Mouse (Mus musculus): ENCODE measurements around the gene Calu. TPM values are rescaled to one million over a fixed set of nuclear protein-coding genes. Genes with fewer than 3 reads are reported as not detected.
"Not testable (repeated sequence)": the region's sequence is repeated elsewhere in the genome, so short reads cannot be mapped to it uniquely, and the experiment has no call there.

Gene Calu
- polyA plus RNA-seq, 2 experiments from 2014 or later = 55.9 to 61.0 TPM

DNA sequence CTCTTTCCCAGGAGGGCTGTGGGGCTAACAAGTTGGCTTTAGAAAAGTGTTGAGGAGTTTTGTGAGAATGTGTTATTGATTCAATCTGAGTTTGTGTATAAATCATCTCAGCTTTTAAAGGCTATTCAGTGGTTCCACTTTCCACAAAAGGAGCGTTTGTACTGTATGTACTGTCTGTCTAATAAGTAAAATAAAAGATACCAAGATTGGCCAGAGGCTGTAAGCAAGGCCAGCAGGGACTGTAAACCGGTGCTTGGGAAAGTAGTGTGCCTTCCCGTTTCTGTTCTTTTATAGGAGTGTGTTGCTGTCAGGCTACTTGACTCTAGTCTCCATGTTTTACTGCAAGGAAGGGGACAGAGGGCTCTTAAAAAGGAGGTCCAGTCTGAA is 15.3 kb downstream of the Calu start:
- no peak for ATAC-seq

DNA sequence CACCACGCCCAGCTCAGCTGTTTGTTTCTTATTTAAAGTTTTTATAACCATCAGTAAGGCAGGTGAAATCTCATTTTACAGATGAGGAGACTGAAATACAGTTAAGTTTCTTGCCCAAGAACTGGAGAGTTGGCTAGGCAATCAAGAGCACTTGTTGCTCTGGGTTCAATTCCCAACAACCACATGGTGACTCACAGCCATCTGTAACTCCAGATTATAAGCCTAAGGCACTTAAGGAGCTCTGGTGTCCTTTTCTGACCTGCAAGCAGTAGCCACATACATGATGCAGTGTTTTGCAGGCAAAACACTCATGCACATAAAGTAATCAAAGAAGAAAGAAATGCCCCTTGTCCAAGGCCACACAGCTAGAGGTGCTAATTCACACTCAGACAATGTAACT is 17.4 kb downstream of the Calu start:
- no peak for ATAC-seq

DNA sequence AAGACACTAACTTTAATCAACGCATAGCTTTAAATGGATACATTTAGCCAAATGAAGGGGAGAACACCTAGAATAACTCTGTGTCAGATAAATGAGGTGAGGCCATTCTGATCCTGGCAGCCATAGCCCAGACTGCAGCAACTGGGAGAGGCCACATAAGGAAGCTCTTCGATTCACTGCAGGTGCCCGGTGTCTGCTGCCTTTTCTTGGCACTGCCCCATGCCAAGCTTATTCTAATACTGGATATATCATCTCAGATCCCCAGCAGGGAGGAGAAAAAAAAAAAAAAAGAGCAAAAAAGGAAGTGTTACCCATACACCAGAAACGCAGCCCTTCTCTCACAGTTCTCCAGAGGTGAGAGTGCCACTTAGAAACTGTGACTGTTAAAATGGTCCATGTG is 29.5 kb downstream of the Calu start:
- no peak for ATAC-seq

DNA sequence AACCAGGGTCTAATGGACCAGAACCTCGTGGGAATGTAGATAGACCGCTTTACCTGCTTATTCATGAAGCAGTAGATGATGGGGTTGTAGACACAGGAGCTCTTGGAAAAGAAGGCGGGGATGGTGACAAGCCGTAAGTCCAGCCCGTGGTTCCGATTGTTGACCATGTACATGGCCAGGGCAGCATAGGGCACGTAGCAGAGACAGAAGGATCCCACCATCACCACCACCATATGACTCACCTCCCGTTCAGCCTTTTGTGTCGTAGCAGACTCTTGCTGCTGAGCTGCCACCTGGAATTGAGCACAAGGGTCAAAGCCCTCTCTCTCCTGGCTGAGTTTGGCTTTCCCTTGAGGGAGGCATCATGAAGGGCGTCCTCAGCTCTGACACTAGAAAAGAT is 30.8 kb downstream of the Calu start:
- ATAC-seq = no peak

DNA sequence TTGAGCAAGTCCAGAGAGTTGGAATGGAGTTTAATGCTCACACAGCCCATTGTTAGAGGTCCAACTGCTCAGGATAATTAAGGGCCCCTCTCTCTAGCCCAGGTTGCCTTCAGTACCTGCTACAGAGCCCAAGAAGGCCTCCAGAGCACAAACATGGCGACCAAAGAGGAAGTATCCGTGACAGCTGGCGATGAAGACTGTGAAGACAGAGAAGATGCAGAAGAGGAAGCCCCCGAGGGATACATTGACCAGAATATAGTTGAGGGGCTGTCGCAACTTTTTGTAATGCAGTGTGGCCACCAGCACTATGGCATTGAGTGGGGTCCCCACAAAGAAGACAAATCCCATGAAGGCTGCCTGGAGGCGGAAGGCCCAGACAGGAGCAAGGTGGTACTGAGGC is 32.1 kb downstream of the Calu start:
- ATAC-seq = no peak

DNA sequence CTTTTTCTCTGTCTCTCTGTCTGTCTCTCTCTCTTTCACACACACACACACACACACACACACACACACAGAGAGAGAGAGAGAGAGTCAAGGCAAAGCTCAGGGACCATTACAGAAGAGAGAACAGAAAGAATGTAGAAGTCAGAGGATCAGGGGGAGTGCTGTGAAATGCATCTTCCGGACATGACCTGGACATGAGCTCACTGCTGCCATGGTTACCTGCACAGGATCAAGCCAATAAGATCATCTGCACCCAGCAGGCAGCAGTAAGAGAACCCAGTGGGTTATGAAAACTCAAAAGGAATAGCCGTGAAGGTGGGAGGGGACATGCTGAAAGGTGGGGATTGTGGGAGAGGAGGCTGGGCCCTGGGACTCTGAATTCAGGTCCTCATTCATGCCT is 34.6 kb downstream of the Calu start:
- ATAC-seq = no peak

DNA sequence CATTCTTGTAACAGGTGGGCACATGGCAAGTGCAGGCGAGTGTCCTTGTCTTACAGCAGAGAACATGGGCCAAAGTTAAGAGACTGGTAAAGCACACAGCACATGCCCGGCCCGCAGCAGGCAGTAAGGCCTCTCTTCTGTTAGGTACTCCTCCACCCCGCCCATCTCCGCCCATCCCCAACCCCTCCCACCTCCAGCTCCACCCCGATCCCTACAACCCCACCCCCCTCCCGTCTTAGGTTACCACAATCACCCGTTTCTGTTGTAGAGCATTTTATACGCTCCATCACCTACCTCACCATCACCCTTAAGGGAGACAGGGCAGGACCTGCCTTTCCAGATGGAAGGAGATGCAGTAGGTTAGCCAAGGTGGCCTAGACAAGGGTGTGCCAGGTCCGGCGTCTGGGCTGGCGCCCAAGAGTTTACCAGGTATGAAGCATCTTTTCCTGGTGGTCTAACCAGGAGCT is 40.2 kb downstream of the Calu start, which contains the start of gene Opn1sw:
Opn1sw (minus strand) TSS at position 417 of the 467 bp plus-strand sequence.
- ATAC-seq = no peak

DNA sequence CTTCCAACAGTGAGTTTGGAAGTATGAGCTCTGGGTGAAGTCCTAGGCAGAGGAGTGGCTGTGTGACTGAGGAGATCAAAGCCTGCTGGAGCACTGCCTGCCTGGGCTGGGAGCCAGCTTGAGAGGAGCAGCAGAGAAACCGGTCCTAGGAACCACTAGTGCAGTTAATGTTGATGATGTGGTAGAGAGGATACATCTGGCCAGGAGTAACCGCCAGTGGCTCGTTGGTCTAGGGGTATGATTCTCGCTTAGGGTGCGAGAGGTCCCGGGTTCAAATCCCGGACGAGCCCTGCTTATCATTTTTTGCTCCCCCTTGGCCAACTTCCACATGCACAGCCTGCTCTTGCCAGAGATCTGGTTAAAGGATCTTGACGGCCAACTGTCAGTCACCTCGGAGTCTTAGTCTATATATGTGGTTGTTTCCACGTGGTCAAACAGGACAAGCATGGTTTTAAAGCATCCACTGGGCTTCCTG is 40.8 kb downstream of the Calu start:
- ATAC-seq = no peak

DNA sequence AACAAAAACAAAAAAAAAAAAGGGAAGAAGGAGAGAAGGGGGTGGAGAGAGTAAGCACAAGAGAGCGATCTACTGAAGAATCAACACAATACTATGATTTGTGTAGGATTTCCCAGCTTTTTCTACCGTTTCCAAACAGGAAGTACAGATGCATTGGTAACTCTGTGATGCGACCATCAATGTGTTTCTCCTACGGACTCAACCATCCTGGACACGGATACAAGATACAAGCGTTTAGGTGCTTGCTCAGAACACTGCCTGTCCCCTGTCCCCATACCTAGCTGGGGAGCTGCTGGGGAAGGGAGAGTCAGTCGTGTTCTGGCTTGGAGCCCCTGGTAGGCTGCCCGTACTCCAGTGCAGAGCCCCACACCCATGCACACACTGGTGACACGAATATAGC is 41.6 kb downstream of the Calu start:
- no peak for ATAC-seq

DNA sequence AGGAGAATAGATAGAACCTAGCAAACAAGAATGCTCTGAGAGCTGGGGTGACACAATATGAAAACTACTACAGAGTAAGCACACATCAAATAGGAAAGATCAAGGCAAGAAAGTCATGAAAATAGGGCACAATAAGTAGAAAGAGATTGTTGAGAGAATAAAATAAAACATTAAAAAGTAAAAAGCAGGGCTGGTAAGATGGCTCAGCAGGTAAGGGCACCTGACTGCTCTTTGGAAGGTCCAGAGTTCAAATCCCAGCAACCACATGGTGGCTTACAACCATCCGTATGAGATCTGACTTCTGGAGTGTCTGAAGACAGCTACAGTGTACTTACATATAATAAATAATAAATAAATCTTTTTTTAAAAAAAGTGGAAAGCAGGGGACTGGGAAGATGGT is 42.6 kb downstream of the Calu start:
- ATAC-seq = not testable (repeated sequence)

DNA sequence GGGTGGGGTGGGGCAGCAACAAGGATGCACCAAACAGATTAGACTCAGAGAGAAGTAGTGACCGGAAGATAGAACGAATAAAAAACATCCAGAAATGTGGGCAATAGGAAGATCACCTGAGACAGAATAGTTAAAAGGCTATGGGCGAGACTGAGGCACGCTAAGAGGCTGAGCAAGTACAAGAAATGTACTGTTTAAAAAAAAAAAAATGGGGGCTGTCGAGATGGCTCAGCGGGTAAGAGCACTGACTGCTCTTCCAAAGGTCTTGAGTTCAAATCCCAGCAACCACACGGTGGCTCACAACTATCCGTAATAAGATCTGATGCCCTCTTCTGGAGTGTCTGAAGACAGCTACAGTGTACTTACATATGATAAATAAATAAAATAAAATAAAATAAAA is 43.4 kb downstream of the Calu start:
- ATAC-seq = not testable (repeated sequence)

DNA sequence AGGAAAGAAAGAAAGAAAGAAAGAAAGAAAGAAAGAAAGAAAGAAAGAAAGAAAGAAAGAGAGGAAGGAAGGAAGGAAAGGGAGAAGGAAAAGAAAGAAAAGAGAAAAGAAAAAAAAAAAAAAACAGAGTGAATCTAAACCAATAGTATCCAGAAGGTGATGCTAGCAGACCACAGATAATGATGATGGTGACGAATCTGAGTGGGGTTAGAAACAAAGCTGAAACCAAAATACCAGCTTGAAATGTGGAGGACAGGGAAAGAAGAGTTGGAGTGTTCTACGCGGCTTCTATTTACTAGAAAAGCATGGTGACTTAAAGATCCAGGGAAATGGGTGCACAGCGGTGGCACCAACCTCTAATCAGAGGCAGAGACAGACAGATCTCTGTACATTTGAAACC is 43.9 kb downstream of the Calu start:
- no peak for ATAC-seq

DNA sequence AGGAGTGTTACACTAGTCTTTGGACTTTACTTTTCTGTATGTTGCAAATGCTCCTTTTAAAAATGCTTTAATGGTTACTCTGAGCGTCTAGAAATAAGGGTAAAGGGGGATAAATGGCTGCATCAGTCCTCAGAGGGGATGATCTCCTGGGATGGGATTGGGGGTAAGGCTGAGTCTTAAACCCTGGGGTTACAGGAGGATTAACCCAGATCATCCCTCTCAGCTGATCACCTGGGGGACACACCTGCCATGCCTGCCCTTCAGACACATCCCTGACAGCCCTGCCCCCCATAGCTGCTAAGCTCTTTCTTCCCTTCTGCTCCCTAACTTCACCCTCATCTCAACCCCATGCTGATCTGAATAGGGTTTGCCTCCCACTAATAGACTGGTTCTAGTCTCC is 46.4 kb downstream of the Calu start:
- ATAC-seq = no peak

DNA sequence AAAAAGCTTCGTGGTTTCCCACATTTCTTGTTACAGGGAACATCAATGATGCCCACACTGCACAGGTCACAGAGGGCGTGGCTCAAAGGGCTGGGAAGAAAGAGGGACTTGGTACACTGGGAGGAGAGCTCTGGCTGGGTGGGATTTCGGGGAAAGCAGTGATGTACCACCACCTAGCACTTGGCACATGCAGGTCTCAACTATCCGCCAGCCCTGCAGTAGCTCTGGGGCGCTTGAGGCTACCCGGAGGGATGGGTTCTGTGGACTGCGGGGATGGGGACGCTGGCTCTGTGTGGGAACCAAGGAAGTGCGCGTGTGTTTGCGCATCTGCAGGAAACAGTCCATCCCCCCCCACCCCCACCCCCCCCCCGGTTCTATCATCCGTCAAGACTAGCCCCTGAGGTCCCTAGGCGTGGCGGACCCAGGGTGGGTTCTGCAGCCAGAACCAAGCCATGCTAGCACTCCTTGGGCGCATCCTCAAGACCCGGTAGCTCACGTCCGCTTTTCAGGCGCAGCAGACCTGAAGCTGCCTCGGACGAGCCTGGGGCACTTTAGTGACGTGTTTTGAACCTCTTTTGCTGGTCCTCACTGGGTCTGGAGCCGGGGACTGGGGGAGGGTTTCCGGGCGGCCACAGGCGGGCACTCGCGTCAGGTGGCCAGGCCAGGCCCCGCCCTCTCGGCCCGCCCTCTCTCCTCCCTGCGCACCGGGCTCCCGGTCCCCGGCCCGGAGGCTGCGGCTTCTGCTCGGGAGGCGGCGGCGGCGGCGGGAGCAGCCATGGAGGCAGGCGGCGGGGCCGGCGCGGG is 48.2 kb downstream of the Calu start, which contains the start of gene Ccdc136:
Ccdc136 (plus strand) TSS at position 400 of the 804 bp plus-strand sequence.
- ATAC-seq = peak; percentile 70

DNA sequence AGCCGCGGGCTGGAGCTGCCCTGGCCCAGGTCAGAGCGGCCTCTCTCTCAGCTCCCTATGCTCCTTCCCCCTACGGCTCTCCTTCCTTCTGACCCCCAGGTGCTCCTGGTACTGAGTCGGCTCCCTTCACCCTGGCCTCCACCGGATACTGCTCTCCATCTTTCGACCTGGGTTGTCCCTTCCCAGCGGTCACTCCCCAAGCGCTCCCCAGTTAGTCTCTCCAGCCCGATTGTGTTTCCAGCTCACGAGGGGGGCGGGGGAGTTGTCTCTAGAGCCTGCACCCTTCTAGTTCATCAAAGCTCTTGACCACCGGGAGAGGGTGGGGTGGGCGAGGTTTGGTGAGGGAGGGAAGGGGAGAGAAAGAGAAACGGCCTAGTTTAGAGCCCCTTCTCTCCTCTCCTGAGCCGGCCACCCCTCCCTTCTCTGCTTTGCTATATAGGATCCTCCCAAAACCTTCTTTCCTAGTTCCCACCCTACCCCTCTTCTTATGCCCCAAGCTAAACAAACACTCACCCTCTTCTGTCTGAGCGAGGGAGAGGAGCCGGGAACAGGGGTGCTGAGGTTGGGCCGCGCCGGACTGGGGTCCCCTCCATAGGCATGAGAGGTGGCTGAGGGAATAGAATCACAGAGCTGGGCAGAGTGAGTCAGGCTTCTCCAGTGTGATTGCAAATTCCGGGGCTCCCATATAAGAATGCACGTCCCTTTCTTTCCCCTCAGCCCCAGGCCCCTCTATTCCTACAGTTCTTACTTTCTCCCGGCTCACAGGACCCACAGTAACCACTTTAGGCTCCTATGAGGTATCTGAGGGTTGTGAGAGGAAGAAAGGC is 49.1 kb downstream of the Calu start:
- peak; percentile 20 for ATAC-seq

DNA sequence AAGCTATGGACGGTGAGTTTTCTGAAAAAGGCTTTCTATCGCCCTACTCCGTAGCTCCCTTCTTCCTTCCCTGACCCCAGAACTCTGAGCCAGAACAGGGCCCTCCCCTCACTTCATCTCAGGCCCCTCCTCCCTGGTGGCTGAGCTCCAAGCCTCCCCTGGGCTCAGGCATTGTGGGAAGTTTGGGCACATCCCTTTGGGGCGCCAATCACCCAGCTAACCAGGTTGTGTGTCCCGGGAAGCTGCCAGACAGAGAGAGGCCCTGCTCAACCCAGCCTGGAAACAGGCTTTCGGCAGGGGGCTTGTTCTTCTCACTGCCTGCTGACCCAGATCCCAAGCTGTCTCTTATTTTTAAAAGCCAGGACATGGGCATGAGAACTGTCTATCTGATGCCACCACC is 49.7 kb downstream of the Calu start:
- ATAC-seq = no peak

DNA sequence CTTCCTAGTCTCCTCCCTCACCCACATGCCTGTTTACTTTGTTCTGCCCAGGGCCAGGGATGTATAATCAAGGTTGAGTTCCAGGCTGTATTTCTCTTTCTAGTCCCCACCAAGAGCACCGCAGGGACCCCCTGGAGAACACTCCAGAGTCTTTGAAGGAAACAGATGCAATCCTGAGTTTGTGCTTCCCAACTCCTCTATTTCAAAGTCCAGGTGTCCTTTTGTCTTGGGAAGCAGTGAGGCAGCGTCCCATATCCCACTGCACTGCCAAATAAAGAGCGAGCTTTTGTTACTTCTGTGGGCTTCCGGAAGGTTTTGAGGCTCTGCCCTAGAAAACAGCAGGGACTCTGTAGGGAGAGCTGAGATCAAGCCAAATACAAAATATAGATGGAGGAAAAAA is 52.0 kb downstream of the Calu start:
- no peak for ATAC-seq

DNA sequence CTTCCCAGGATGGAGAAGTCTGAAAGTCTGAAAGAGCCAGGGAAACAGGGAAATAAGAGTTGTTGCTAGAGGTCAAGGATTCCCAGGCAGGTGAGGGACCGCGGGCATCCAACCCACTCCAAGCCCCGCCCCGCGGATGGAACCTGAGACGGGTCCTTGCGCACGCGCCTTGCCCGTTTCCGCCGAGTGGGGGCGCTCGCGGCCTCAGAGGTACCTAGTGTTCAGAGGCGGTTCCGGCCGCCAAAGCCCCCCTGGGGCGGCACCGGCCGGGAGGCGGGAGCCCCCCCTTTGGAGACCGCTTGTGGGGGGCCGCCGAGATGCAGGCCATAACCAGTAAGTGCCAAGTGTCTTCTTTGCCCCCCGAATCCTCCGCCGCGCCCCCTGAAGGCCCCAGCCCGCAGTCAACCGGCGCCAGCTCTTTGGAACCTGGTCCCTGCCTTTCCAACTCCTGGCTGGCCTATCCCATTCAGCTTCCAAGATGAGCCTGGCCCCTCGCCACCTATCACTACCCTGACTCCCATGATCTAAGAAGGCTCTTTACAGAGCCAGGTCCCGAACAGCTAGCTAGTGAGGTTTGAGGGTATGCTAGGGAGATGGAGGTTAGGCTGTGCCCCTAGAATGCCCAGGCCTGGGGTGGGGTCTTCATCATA is 54.9 kb downstream of the Calu start:
- ATAC-seq = no peak

DNA sequence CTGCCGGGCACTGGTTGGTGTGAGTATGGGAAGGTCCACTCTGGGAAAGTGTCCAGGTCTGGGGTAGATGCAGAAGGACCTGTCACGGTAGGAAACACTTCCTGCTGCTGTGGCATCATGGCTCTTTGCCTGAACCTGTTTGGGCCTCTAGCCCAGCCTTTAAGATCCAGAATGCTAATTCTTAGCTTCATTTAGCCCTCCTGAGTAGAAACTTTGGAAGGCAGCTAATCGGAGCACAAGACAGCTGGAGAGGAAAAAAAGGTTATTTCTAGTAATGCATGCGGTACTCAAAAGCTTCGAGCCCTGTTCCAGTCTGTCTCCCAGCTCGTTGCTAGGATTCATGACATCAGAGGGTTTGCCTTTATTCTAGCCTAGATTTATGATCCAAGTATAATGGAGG is 58.5 kb downstream of the Calu start:
- no peak for ATAC-seq

DNA sequence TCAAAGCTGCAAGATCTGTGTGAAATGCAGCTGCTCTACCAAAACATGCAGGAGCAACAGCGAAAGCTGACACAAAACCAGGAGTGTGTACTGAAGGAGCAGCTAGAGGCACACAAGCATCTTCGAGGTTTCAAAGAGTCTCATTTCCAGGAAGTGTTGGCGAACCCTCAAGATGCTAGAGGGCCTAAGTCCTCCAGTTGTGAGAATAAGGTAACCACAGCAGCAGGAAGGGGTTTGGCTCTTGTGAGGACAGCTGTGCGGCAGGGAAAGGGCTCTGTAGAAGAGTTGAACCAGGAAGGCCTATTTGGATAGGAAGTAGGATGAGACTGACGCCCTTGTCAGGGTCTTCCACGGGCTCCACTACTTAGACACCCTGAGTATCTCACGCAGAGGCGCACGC is 67.6 kb downstream of the Calu start:
- ATAC-seq = peak; percentile 82

DNA sequence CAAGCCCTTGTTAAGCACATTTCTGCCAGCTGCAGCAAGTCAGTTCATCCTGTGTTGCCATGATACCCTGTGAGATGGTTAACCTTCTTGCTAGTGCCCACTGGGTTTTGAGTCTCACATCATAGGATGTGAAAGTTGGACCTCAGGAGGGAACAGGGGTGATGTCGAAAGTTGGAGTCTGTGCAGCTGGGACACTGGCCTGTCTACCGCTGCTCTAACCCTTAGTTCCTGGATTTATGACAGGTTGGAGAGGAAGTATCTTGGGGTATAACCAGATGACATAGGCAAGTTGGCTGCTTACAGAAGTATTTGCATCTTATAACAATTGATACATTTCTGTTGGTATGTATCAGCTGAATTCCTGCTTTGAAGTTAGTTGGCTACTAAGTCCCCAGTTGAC is 72.7 kb downstream of the Calu start:
- ATAC-seq = no peak

DNA sequence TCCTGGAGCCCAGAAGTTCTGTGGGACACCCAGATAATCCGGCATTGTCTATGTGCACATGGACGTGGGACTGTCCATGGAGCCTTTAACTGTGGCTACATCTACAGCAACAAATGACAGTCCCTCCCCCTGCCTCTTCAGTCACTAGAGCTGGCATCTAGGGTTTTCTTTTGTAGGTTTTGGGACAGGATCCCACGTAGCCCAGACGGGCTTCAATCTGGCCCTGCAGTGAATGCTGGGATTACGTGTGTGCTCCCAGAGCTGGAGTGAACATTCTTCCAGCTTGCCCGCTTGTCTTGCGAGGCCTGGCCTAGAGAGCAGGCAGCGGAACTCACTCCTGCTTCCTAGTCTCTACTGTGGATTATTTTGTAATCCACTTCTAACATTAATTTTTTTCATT is 77.2 kb downstream of the Calu start:
- no peak for ATAC-seq

DNA sequence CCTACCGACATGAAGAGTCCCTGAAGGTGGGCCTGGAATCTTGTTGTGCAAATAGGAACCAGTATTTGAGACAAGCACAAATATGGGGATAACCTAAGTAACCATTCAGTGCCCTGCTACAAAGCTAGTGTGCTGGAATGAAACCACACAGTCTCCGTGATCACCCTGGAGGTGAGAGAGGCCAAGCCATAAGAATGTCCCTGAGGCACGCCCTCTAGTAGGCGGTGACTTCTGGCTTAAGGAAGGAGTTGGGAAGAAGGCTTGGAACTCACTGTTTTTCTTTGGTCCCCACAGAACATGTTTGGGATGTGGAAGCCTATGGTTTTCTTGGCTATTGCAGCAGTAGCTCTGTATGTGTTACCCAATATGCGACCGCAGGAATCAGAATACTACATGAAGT is 78.5 kb downstream of the Calu start:
- ATAC-seq = no peak
